Mouse (Mus musculus) liver, embryonic 13.5 days (tissue): ENCODE measurements around the gene Fam89a. TPM values are rescaled to one million over a fixed set of nuclear protein-coding genes. Genes with fewer than 3 reads are reported as not detected.

ENCODE experiments used
- ATAC-seq: fragments of 200-750 bp; cut with Nextera tagmentation; 2 replicates; pipeline ENCODE4 v1.8.0; 2017; ENCODE audit warnings: low read depth, mild to moderate bottlenecking, moderate number of reproducible peaks, moderate library complexity
- DNase-seq: peaks from one replicate; pipeline ENCODE4 v3.0.0; 2022
- H3K27ac ChIP-seq: fragments of 300-500 bp; sonication (generic); 2 replicates; pipeline ENCODE4 v1.5.1; 2015; ENCODE audit warnings: moderate library complexity, mild to moderate bottlenecking, inconsistent platforms
- H3K27me3 ChIP-seq: fragments of 300-500 bp; sonication (generic); 2 replicates; pipeline ENCODE4 v1.6.1; 2015; ENCODE audit warnings: mild to moderate bottlenecking, inconsistent platforms
- H3K36me3 ChIP-seq: fragments of 300-500 bp; sonication (generic); 2 replicates; pipeline ENCODE4 v1.6.1; 2015; ENCODE audit warnings: mild to moderate bottlenecking, inconsistent platforms
- H3K4me1 ChIP-seq: fragments of 300-500 bp; sonication (generic); replicated peaks from 2 replicates; pipeline ENCODE4 v1.6.1; 2015; ENCODE audit warnings: inconsistent platforms
- H3K4me2 ChIP-seq: fragments of 300-500 bp; sonication (generic); 2 replicates; pipeline ENCODE4 v1.6.1; 2015; ENCODE audit warnings: inconsistent platforms, mild to moderate bottlenecking, moderate library complexity
- H3K4me3 ChIP-seq: fragments of 300-500 bp; sonication (generic); replicated peaks from 2 replicates; pipeline ENCODE4 v1.5.1; 2015; ENCODE audit warnings: mild to moderate bottlenecking, inconsistent platforms
- H3K9ac ChIP-seq: fragments of 300-500 bp; sonication (generic); 2 replicates; pipeline ENCODE4 v1.6.1; 2015; ENCODE audit warnings: mild to moderate bottlenecking, inconsistent platforms
- H3K9me3 ChIP-seq: fragments of 300-500 bp; sonication (generic); replicated peaks from 2 replicates; pipeline ENCODE4 v1.6.1; 2016; ENCODE audit warnings: inconsistent platforms
- WGBS: fragments of 180-500 bp; shearing (Covaris S2); methylation state at CpG from one replicate; pipeline ENCODE4 v1.1.7; 2015; ENCODE audit not compliant: insufficient replicate concordance; 5-methylcytosine and 5-hydroxymethylcytosine counted together
- polyA plus RNA-seq: library from polyadenylated mRNA; unstranded; fragments of >200 nt; fragmentation: Nextera tagmentation; extraction: Ambion mirVana; gene quantifications from 2 replicates; pipeline ENCODE4 v1.2.1, GENCODE M21; 2015

Fam89a gene
- polyA plus RNA-seq, 1 experiment from 2014 or later: 2.6 TPM

DNA sequence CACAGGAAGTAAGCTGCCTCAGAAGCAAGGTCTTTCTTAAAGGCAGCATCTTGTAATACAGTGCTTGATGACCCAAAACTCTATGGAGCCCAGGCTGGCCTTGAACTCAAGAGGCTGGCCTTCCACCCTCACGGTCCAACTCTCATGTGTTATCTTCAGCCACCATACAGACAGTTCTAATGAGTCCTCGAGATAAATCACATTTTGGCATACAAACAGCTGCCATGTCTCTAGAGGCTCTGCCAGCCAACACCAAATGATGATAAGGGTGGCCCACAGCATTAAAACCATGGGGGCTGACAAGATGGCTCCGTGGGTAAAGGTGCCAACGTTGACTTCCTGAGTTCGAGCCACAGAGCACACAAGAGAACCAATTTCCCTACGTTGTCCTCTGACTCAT lies 38.4 kb downstream of the Fam89a start:
- 56% methylated on average over 6 of the region's 6 CpGs for WGBS

DNA sequence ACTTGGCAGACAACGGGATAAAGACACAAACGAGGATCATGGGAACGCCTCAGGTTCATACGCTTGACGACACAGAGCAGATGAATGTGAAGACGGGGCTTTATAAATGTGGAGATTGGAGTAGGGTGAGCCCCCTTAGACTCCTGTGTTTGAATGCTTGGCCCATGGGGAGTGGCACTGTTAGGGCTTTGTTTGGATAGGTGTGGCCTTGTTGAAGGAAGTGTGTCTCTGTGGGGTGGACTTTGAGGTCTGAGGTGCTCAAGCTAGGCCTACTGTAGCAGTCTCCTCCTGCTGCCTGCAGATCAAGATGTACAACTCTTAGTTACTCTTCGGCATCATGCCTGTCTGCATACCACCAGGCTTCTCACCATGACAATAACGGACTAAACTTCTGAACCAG lies 45.8 kb downstream of the Fam89a start:
- 86% methylated on average over 8 of the region's 8 CpGs for WGBS
- Histone ChIP-seq H3K4me1 (0 out of 2 replicates have a peak, but pooled peaks cover 6% of the 10 kb centered on the region), H3K36me3 (peaks cover 48% of the 10 kb centered on the region), H3K9me3 (no peaks in the 10 kb centered on the region), H3K4me3 (no peak overlapping the region), H3K27me3 (no peaks in the 10 kb centered on the region), H3K4me2 (no peak overlapping the region), H3K9ac (no peak overlapping the region), H3K27ac (no peak overlapping the region)
- ATAC-seq: no peak
- DNase-seq: no peak

More for the DNA sequence above, 38.4 kb downstream of the Fam89a start:
- Histone ChIP-seq H3K4me1 (peaks cover 38% of the 10 kb centered on the region), H3K27me3 (no peaks in the 10 kb centered on the region), H3K4me2 (no peak overlapping the region), H3K9me3 (no peaks in the 10 kb centered on the region), H3K4me3 (no peak overlapping the region), H3K9ac (no peak overlapping the region), H3K27ac (no peak overlapping the region), H3K36me3 (peaks cover 52% of the 10 kb centered on the region)
- ATAC-seq (peak; percentile 74), DNase-seq (no peak)

DNA sequence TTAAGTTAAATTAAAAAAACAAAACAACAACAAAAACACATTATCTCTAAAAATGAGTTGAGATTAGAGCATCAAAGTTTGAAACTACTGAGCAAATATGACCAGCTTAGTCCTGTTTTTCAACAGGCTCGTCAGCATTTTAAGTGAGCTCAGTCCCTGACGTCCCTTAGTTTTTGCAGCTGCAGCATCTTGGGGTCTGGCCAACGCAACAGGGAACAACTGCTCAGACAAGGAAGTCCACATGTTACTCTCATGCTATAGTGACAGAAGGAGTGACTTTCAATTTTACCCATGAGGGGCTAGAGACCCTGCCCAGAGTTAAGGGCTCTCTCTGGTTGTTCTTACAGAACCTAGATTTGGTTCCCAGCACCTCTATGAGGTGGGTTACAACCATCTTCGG lies 47.3 kb downstream of the Fam89a start:
- H3K4me1 ChIP-seq: 0 out of 2 replicates have a peak, but pooled peaks cover 6% of the 10 kb centered on the region

DNA sequence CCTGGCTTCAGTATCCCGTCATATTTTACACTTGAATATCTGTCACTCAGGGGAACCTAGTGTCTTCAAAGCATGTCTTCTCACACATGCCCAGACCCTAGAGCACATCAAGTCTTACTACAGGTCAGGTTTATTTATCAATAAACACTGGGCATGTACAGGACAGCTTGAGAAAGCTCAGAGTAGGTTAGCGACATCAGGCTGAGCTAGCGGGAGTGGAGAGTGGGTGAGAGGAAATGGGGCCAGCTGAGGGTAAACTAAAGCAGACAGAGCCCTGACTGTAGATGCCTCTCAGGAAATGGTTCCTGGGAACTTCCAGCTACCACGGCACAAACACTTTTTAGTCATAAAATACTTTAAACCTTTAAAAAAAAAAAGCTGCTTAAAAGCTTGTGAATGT lies 48.1 kb downstream of the Fam89a start:
- no peak overlapping the region for H3K4me3 ChIP-seq
- no peak overlapping the region for H3K9ac ChIP-seq
- DNase-seq (no peak), ATAC-seq (no peak)
- H3K36me3 ChIP-seq: peaks cover 46% of the 10 kb centered on the region
- 67% methylated on average over 4 of the region's 4 CpGs for WGBS
- 0 out of 2 replicates have a peak, but pooled peaks cover 6% of the 10 kb centered on the region for H3K4me1 ChIP-seq
- H3K27me3 ChIP-seq: no peaks in the 10 kb centered on the region
- no peak overlapping the region for H3K27ac ChIP-seq
- no peaks in the 10 kb centered on the region for H3K9me3 ChIP-seq
- no peak overlapping the region for H3K4me2 ChIP-seq

More for the DNA sequence above, 47.3 kb downstream of the Fam89a start:
- WGBS: 86% methylated on average over 4 of the region's 4 CpGs
- no peak for ATAC-seq
- no peak overlapping the region for H3K9ac ChIP-seq
- no peak overlapping the region for H3K27ac ChIP-seq
- no peaks in the 10 kb centered on the region for H3K27me3 ChIP-seq
- no peaks in the 10 kb centered on the region for H3K9me3 ChIP-seq
- DNase-seq: no peak
- H3K4me3 ChIP-seq: no peak overlapping the region
- peaks cover 44% of the 10 kb centered on the region for H3K36me3 ChIP-seq
- H3K4me2 ChIP-seq: no peak overlapping the region

DNA sequence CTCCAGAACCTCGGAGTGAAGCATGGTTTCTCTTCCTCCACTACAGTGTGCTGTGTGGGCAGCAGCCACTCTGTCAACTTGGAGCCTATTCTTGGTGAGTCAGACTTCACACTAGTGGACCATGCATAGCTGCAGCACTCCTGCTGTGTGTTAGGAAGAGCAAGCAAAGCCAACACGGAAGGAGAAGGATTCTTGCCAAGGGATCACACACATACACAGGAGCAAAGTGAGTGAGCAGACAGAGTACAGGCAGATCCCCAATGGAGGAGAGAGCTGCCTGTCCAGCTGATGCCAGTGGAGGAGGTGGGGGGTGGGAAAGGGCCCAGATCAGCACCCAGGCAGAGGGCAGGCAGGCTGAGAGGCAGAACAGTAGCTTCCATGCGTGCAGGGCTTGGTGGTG lies 49.4 kb downstream of the Fam89a start:
- H3K4me2 ChIP-seq: no peak overlapping the region
- H3K36me3 ChIP-seq: peaks cover 59% of the 10 kb centered on the region
- ATAC-seq (no peak), DNase-seq (no peak)
- 0 out of 2 replicates have a peak, but pooled peaks cover 6% of the 10 kb centered on the region for H3K4me1 ChIP-seq
- 75% methylated on average over 3 of the region's 3 CpGs for WGBS
- H3K9me3 ChIP-seq: no peaks in the 10 kb centered on the region
- H3K4me3 ChIP-seq: no peak overlapping the region
- H3K9ac ChIP-seq: no peak overlapping the region
- no peaks in the 10 kb centered on the region for H3K27me3 ChIP-seq
- no peak overlapping the region for H3K27ac ChIP-seq

DNA sequence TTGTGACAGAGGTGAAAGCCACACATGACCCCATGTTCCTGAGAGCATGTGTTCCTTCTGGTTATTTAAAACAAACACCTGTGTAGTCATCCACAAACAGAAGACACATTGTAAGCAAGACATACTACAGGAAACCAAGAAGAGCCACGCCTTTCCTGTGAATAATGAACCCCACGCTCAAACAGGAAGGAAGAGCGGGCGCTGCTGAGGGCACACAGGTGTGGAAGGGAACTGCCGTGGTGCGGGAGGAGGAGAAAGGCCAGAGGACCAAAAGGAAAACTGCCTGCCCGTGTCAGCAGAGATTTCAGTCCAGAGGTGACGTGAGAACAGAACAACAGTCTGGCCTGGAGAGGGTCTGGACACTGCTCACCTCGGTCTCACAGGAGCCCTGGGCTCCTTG lies 50.6 kb downstream of the Fam89a start:
- Histone ChIP-seq H3K4me1 (0 out of 2 replicates have a peak, but pooled peaks cover 6% of the 10 kb centered on the region), H3K27me3 (no peaks in the 10 kb centered on the region), H3K27ac (no peak overlapping the region), H3K9me3 (no peaks in the 10 kb centered on the region), H3K9ac (no peak overlapping the region), H3K4me3 (no peak overlapping the region), H3K4me2 (no peak overlapping the region), H3K36me3 (peaks cover 58% of the 10 kb centered on the region)
- WGBS: 48% methylated on average over 9 of the region's 9 CpGs
- ATAC-seq (no peak), DNase-seq (no peak)

DNA sequence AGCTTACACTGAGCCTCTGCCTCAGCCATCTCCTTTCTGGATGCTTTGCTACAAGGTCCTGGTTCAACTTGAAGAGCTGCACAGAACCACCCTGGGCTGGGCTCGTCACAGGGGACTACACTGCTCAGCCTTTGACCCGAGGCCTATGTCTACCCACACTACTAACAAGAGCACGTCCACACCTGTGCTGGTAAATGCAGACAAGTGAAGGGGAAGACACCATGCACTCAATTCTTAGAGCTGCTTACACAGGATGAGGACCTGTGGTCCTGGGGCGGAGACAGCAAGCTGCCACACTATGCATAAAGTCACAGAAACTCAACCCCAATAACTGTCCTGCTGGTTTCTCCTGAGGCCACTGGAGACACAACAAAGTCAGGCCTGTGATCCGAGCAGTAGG lies 51.4 kb downstream of the Fam89a start:
- Histone ChIP-seq H3K9me3 (no peaks in the 10 kb centered on the region), H3K4me2 (no peak overlapping the region), H3K27ac (no peak overlapping the region), H3K9ac (no peak overlapping the region), H3K27me3 (no peaks in the 10 kb centered on the region), H3K4me3 (no peak overlapping the region), H3K4me1 (0 out of 2 replicates have a peak, but pooled peaks cover 6% of the 10 kb centered on the region), H3K36me3 (peaks cover 59% of the 10 kb centered on the region)
- ATAC-seq (no peak), DNase-seq (no peak)
- WGBS: 71% methylated on average over 5 of the region's 5 CpGs

DNA sequence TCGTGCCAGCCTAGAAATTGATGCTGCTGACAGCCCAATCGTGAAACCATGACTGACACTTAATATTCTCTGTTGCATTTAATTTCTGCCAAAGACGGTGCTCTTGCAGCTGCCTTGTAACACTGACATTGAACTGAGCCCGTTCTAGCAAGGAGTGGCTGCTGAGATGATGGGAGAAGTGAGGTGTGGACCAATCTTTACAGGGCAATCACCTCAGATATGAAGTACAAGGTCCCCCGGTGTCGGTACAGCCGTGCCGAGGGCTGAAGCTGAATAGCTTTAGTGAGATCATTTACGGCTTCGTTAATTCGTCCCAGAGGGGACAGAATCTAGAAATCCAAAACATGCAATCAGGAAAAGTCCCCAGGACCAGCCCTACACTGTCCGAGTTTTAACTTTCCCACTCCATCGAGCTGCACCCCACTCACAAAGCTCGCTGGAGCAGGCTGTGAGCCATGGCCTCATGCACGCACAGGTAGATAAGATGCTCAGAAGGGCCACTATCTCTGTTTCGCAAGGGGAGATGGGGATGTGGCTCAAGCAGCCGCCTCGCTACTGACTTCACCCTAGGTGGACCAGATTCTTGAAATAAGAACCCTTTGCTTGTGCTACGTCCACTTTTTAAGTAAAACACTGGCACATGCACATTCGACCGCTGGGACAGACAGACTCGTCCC lies 56.1 kb downstream of the Fam89a start:
- no peaks in the 10 kb centered on the region for H3K27me3 ChIP-seq
- H3K4me3 ChIP-seq: no peak overlapping the region
- H3K27ac ChIP-seq: no peak overlapping the region
- H3K4me1 ChIP-seq: no peaks in the 10 kb centered on the region
- H3K4me2 ChIP-seq: no peak overlapping the region
- ATAC-seq (no peak), DNase-seq (no peak)
- H3K36me3 ChIP-seq: peaks cover 76% of the 10 kb centered on the region
- 83% methylated on average over 22 of the region's 22 CpGs for WGBS
- no peak overlapping the region for H3K9ac ChIP-seq
- no peaks in the 10 kb centered on the region for H3K9me3 ChIP-seq

DNA sequence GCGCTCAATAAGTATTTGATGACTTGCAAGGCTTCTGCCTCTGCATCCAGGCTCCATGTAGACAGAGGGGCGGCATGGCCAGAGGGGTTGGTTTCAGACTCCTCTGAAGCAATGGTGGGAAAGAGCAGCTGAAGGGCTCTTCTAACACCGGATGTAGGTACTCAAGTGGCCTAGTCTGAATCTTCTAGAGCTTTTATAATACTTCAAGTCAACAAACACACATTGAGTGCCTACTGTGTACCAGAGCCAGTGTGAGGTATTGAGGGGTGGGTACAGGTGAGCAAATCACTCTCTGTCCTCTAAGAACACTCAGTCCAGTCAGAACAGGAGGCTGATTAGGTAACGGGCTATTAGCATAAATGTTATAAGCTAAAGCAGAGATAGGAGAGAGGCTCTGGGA lies 59.9 kb downstream of the Fam89a start:
- H3K27me3 ChIP-seq: no peaks in the 10 kb centered on the region
- H3K4me1 ChIP-seq: no peaks in the 10 kb centered on the region
- no peak overlapping the region for H3K4me3 ChIP-seq
- WGBS: 79% methylated on average over 4 of the region's 4 CpGs
- H3K27ac ChIP-seq: no peak overlapping the region
- no peak for DNase-seq
- H3K9ac ChIP-seq: no peak overlapping the region
- no peak overlapping the region for H3K4me2 ChIP-seq
- H3K36me3 ChIP-seq: peaks cover 66% of the 10 kb centered on the region
- no peaks in the 10 kb centered on the region for H3K9me3 ChIP-seq
- ATAC-seq: no peak

Other genes with a start within 250 kb of the Fam89a start
- 19.1 and 22.1 TPM in 2 replicates for gene Cog2, start 231.1 kb downstream of the Fam89a start, polyA plus RNA-seq
- 50.2 and 54.9 TPM in 2 replicates for gene Agt, start 182.1 kb downstream of the Fam89a start, polyA plus RNA-seq
- gene Capn9, start 175.7 kb downstream of the Fam89a start, polyA plus RNA-seq: 0.22 TPM in 1 of 2 replicates, not detected in the other
- gene 2310022B05Rik, start 88.5 kb downstream of the Fam89a start, polyA plus RNA-seq: 4.6 and 5.8 TPM in 2 replicates
- gene Ttc13, start 29.8 kb downstream of the Fam89a start, polyA plus RNA-seq: 20.6 and 23.7 TPM in 2 replicates
- 8.0 and 8.3 TPM in 2 replicates for gene Arv1, start 29.7 kb downstream of the Fam89a start, polyA plus RNA-seq
- 0.03 TPM in 1 of 2 replicates, not detected in the other for gene Trim67, start 41.3 kb upstream of the Fam89a start, polyA plus RNA-seq
- gene Gnpat, start 111.2 kb upstream of the Fam89a start, polyA plus RNA-seq: 47.3 and 53.9 TPM in 2 replicates
- gene 2810004N23Rik, start 111.3 kb upstream of the Fam89a start, polyA plus RNA-seq: 28.9 and 35.3 TPM in 2 replicates
- gene Exoc8, start 145.9 kb upstream of the Fam89a start, polyA plus RNA-seq: 4.2 and 4.5 TPM in 2 replicates
- 6.1 and 7.5 TPM in 2 replicates for gene Sprtn, start 146.1 kb upstream of the Fam89a start, polyA plus RNA-seq
- gene Egln1, start 197.5 kb upstream of the Fam89a start, polyA plus RNA-seq: 2.7 TPM in 2 replicates